Mouse (Mus musculus): ENCODE measurements around the gene Fyttd1.

DNA sequence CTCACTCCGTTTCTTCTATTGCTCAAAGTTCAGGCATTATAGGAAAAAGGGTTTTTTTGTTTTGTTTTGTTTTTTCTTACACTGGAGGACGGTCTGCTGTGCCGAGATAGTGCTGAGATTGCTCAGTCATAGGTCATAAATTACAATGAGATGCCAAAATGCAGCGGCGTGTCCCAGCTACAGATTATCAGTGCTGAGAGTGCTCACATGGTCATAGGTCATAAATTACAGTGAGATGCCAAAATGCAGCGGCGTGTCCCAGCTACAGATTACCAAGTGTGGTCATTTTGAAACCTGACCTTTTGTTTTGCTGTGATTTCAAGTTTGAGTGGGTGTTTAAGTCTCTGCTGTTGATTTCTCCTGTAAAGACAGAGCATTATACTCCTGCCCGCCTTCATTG, 29.4 kb downstream of the Fyttd1 start:
- TF ChIP-seq CTCF (IDR thresholded peaks at IDR 0.05; ENCODE audit: borderline replicate concordance, insufficient read depth, low read depth, low read length): no peak
- no peak for TF ChIP-seq POLR2A (IDR thresholded peaks at IDR 0.05; ENCODE audit: borderline replicate concordance, insufficient read depth, low read length)

Measured in cerebellum, adult 2 months (tissue).